Mouse (Mus musculus): ENCODE data around the gene Ube3c. TPM values are rescaled to one million over a fixed set of nuclear protein-coding genes. Genes with fewer than 3 reads are reported as not detected.
A peak's percentile ranks its signal among the peaks of the same experiment; 100 is the strongest.
"Not testable (repeated sequence)": the region's sequence is repeated elsewhere in the genome, so short reads cannot be mapped to it uniquely, and the experiment has no call there.

Ube3c gene
- total RNA-seq, 2 experiments from 2014 or later = 74.6 to 76.7 TPM

DNA sequence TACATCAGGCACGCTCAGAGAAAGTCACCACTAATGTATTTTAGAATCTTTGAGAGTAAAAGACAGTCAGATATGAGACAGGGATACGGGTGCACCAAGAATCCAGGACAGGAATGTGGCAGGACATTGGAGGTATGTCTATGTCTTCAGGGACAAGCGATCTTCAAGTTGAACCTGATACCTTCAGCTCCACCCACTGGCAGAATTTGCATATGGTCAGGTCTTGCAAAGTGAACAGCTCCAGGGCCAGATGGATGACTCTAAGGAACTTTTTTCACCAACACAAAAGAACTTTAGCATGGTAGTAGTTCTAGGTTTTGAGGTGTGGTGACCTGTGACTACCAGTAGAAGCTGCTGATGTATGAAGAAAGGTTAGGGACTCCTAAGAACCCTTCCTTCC, 62.7 kb downstream of the Ube3c start:
- H3K27ac ChIP-seq = no peak overlapping the region
- TF ChIP-seq CTCF (conservative IDR thresholded peaks at IDR 0.05) = no peak
- no peak overlapping the region for H3K4me3 ChIP-seq
- DNase-seq (ENCODE audit: low spot score in 2 of 2) = no peak

GRCm38 (mm10) chr5:29636298-29636697, 67.3 kb downstream of the Ube3c start:
- no peak for DNase-seq (ENCODE audit: low spot score in 2 of 2)
- H3K4me3 ChIP-seq = no peak overlapping the region
- no peak overlapping the region for H3K27ac ChIP-seq
- no peak for TF ChIP-seq CTCF (conservative IDR thresholded peaks at IDR 0.05)

DNA sequence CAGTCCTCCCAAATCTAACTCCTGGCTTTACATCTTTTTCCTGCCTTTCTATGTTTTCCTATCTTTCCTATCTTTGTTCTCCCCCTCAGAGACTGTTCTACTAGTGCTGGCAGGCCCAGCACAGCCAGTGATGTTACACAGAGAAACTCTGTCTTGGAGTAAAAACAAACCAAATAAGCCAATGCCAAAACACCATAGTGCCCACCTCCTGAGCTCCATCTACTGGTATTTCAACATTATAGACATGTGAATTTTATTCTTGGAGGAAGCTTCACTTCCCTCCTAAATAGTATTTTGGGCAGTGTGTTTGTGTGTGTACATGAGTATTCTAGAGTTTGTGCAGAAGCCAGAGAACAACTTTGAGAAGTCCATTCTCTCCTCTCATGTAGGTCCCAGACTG, 67.8 kb downstream of the Ube3c start:
- no peak for DNase-seq (ENCODE audit: low spot score in 2 of 2)
- Histone ChIP-seq H3K4me3 (no peak overlapping the region), H3K27ac (no peak overlapping the region)
- TF ChIP-seq CTCF (conservative IDR thresholded peaks at IDR 0.05) = peak; percentile 55

- H3K4me3 ChIP-seq = no peak overlapping the region
- DNase-seq (ENCODE audit: low spot score in 2 of 2) = no peak
- H3K27ac ChIP-seq = no peak overlapping the region
- no peak for TF ChIP-seq CTCF (conservative IDR thresholded peaks at IDR 0.05)
Measured at GRCm38 (mm10) chr5:29641124-29641884, 72.3 kb downstream of the Ube3c start.

GRCm38 (mm10) chr5:29651696-29652095, 82.7 kb downstream of the Ube3c start:
- no peak overlapping the region for H3K4me3 ChIP-seq
- no peak overlapping the region for H3K27ac ChIP-seq
- TF ChIP-seq CTCF (conservative IDR thresholded peaks at IDR 0.05) = no peak
- no peak for DNase-seq (ENCODE audit: low spot score in 2 of 2)

GRCm38 (mm10) chr5:29657590-29658339, 88.7 kb downstream of the Ube3c start:
- no peak for TF ChIP-seq CTCF (conservative IDR thresholded peaks at IDR 0.05)
- H3K4me3 ChIP-seq = no peak overlapping the region
- no peak for DNase-seq (ENCODE audit: low spot score in 2 of 2)
- no peak overlapping the region for H3K27ac ChIP-seq

DNA sequence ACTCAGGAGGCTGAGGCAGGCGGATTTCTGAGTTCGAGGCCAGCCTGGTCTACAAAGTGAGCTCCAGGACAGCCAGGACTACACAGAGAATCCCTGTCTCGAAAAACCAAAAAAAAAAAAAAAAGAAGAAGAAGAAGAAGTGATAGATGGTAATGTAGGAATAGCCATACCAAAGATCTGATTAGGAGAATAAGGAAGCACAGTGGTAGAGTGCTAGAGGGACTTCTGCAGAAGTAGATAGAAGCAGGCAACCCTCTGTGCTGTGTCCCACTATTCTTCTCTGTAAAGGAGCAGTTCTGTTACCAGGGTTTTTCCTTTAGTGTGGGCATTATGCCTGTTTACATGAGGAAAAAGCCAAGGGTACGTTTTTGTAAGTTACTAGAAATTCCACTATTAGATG, 92.2 kb downstream of the Ube3c start:
- not testable (repeated sequence) for H3K4me3 ChIP-seq; H3K27ac ChIP-seq; DNase-seq (ENCODE audit: low spot score in 2 of 2)

DNA sequence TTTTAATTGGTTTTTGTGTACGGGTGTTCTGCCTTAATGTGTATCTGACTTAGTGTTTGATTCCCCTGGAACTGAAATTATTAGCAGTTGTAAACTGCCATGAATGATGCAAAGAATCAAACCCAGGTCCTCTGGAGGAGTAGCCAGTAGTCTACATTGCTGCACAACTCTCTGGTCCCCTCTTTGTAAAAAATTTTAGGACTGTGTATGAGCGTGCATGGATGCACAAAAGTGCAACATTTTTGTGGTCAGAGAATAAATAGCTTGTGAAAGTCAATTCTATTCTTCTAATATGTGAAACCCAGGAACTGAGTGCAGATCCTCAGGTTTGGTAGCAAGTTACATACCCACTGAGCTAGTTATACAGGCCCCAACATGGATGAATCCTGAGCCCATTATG, 96.3 kb downstream of the Ube3c start:
- no peak for DNase-seq (ENCODE audit: low spot score in 2 of 2)
- TF ChIP-seq CTCF (conservative IDR thresholded peaks at IDR 0.05) = no peak
- no peak overlapping the region for H3K4me3 ChIP-seq
- H3K27ac ChIP-seq = no peak overlapping the region

DNA sequence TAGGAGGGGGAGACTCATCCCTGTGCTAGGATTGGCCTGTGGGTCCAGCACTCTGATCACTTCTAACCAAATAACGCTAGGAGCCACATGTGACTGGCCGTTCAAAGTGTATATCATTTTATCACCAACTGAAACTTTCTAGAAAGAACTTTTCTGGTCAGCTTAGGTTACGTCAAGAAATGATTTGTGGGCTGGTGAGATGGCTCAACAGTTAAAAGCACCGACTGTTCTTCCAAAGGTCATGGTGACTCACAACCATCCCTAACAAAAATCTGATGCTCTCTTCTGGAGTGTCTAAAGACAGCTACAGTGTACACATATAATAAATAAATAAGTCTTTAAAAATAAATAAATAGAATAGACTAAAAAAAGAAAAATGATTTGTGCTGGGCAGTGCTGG, 103.5 kb downstream of the Ube3c start:
- no peak overlapping the region for H3K4me3 ChIP-seq
- H3K27ac ChIP-seq = no peak overlapping the region
- no peak for TF ChIP-seq CTCF (conservative IDR thresholded peaks at IDR 0.05)
- DNase-seq (ENCODE audit: low spot score in 2 of 2) = no peak

DNA sequence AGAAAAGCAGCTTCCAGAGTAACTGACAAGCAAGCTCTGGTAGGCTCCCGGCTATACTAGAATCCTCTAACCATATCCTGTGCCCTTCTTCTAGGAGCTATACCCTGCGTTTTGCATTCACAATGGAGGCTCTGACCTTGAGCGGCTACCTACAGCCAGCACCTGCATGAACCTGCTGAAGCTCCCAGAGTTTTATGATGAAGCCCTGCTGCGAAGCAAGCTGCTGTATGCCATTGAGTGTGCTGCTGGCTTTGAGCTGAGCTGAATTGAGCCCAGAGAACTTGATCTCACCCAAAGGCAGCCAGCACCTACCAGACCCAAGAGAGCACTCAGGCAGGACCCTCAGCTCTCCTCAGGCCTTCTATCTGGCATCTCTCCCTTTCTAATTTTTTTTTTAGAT, 105.3 kb downstream of the Ube3c start:
- no peak for TF ChIP-seq CTCF (conservative IDR thresholded peaks at IDR 0.05)
- Histone ChIP-seq H3K4me3 (no peak overlapping the region), H3K27ac (no peak overlapping the region)
- no peak for DNase-seq (ENCODE audit: low spot score in 2 of 2)

DNA sequence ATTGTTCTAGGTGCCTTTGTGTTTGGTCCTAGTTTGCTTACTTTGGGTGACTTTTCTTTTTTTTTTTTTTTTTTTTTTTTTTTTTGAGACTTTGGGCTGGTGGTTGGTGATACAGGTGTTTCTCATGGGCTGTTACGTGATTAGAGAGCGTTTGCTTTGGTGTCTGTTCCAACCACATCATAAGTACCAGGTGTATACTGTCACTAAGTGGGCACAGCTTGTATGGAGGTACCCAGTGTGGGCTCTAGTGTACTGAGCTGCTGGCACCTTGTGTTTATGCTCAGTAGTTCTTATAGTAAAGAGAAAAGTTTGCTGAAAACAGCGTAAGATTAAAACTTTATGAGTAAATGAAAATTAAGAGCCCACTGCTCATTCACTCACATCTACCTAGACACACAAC, 107.4 kb downstream of the Ube3c start:
- no peak overlapping the region for H3K4me3 ChIP-seq
- no peak for DNase-seq (ENCODE audit: low spot score in 2 of 2)
- no peak for TF ChIP-seq CTCF (conservative IDR thresholded peaks at IDR 0.05)
- no peak overlapping the region for H3K27ac ChIP-seq

- no peak for DNase-seq (ENCODE audit: low spot score in 2 of 2)
- TF ChIP-seq CTCF (conservative IDR thresholded peaks at IDR 0.05) = no peak
- Histone ChIP-seq H3K4me3 (no peak overlapping the region), H3K27ac (no peak overlapping the region)
Measured at GRCm38 (mm10) chr5:29685085-29685484, 116.0 kb downstream of the Ube3c start.

- DNase-seq (ENCODE audit: low spot score in 2 of 2) = no peak
- Histone ChIP-seq H3K27ac (no peak overlapping the region), H3K4me3 (no peak overlapping the region)
- peak; percentile 84 for TF ChIP-seq CTCF (conservative IDR thresholded peaks at IDR 0.05)
Measured at GRCm38 (mm10) chr5:29687671-29688070, 118.6 kb downstream of the Ube3c start.

DNA sequence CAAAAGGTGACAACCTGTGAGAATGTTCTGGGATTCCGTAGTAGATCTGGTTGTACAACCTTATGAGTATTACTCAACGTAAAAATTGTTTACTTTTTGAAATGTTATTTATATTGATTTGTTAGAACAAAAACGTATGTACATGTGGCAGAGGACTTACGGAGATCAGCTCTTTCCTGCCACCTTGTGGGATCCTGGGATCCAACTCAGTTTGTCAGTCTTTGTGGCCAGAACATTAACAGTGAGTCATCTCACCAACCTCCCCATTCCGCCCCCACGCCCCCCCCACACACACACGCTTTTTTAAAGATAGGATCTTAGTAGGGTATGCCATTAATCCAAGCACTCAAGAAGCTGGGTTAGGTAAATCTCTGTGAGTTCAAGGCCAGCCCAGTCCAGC, 119.3 kb downstream of the Ube3c start:
- TF ChIP-seq CTCF (conservative IDR thresholded peaks at IDR 0.05) = peak; percentile 41
- DNase-seq (ENCODE audit: low spot score in 2 of 2) = no peak
- H3K4me3 ChIP-seq = no peak overlapping the region
- no peak overlapping the region for H3K27ac ChIP-seq

Data from layer of hippocampus, adult 2 months (tissue).